13 mouse cellular contexts compared by ENCODE assay signal in genomic region chr17:9150654-9151053, GRCm38 (mm10).
DNase-seq lines count a peak whose midpoint lies in the region; TF ChIP-seq lines count a peak whose summit lies in the region.
"Had no signal": no experiment of that assay in that cellular context is flagged by ENCODE, and none has a peak within 500 bp of the region (broad histone marks: within the 10 kb centered on the region; RNA-seq: fewer than 3 reads in every experiment).

No protein-coding gene starts in this region.

- H3K4me1 ChIP-seq in heart, adult 2 months (ENCODE audit: control insufficient read depth, insufficient read depth, low read length): no peaks in the 10 kb centered on the region
- no peaks in the 10 kb centered on the region for H3K4me1 ChIP-seq in MEL (ENCODE audit: control insufficient read depth in 1 of 2, insufficient read depth in 2 of 2, low read length in 2 of 2)
- H3K4me1 ChIP-seq: embryonic facial prominence, embryonic 15.5 days; lung, embryonic 15.5 days had no signal

- 89% methylated on average over 1 of the region's 1 CpGs for WGBS in heart, adult 2 months

- no peaks in the 10 kb centered on the region for H3K27me3 ChIP-seq in heart, adult 2 months (ENCODE audit: control insufficient read depth, insufficient read depth, low read length)
- no peaks in the 10 kb centered on the region; a peak in 2 of 4 replicates for H3K27me3 ChIP-seq in MEL (ENCODE audit: control insufficient read depth in 1 of 2, insufficient read depth in 2 of 2, low read length in 2 of 2)
- H3K27me3 ChIP-seq: CH12.LX; embryonic facial prominence, embryonic 15.5 days; lung, embryonic 15.5 days had no signal

- no peak for DNase-seq in heart, adult 2 months
- DNase-seq in heart, postnatal 14 days: no peak
- no peak for DNase-seq in left cerebral cortex, adult 2 months (ENCODE audit: extremely low spot score in 1 of 2, low spot score in 2 of 2)
- no peak for DNase-seq in left cerebral cortex, postnatal 25 days (ENCODE audit: low spot score in 2 of 2)
- DNase-seq in 416B (ENCODE audit: low read depth) (peak; percentile 24), MEL (ENCODE audit: low read depth, low spot score) (peak; percentile 38)
- no peak for DNase-seq in ovary, postnatal 14 days (ENCODE audit: low spot score)
- DNase-seq in left cerebral cortex, postnatal 4 days: no peak
- DNase-seq: cerebellum, adult 8-10 months; gastrocnemius, postnatal 25 days had no signal

- no peak overlapping the region for H3K9ac ChIP-seq in heart, adult 2 months (ENCODE audit: low read depth, low read length)
- no peak overlapping the region for H3K9ac ChIP-seq in MEL (ENCODE audit: control insufficient read depth, low read depth, low read length, poor library complexity, severe bottlenecking)
- H3K9ac ChIP-seq: embryonic facial prominence, embryonic 15.5 days; lung, embryonic 15.5 days had no signal

- no peak overlapping the region for H3K27ac ChIP-seq in heart, adult 2 months
- no peak overlapping the region for H3K27ac ChIP-seq in left cerebral cortex, adult 2 months
- no peak overlapping the region for H3K27ac ChIP-seq in MEL (ENCODE audit: control insufficient read depth, low read depth, low read length)
- H3K27ac ChIP-seq: embryonic facial prominence, embryonic 15.5 days; lung, embryonic 15.5 days had no signal

- TF ChIP-seq CTCF in heart, adult 2 months (IDR thresholded peaks at IDR 0.05): peak; percentile 47
- peak; percentile 37 for TF ChIP-seq CTCF in left cerebral cortex, adult 2 months (IDR thresholded peaks at IDR 0.05)
- peak; percentile 25 to 37 (median 36); a peak in 5 of 6 replicates for TF ChIP-seq CTCF in MEL (IDR thresholded peaks at IDR 0.05 in 2 of 3, conservative IDR thresholded peaks at IDR 0.05 in 1 of 3; ENCODE audit: control insufficient read depth in 1 of 3, insufficient read depth in 1 of 3, low read depth in 2 of 3, low read length in 3 of 3, poor library complexity in 1 of 3, severe bottlenecking in 1 of 3)

- no peaks in the 10 kb centered on the region for H3K36me3 ChIP-seq in heart, adult 2 months (ENCODE audit: control insufficient read depth, insufficient read depth, low read length)
- no peaks in the 10 kb centered on the region for H3K36me3 ChIP-seq in MEL (ENCODE audit: control insufficient read depth in 1 of 2, insufficient read depth in 2 of 2, low read length in 2 of 2)
- H3K36me3 ChIP-seq: embryonic facial prominence, embryonic 15.5 days; lung, embryonic 15.5 days had no signal

- no peak for TF ChIP-seq POLR2A in heart, adult 2 months (IDR thresholded peaks at IDR 0.05; ENCODE audit: insufficient read depth, low read depth, low read length)
- no peak for TF ChIP-seq POLR2A in MEL (IDR thresholded peaks at IDR 0.05; ENCODE audit: control insufficient read depth in 1 of 2, insufficient read depth in 1 of 2, low read depth in 1 of 2, low read length in 2 of 2, poor library complexity in 1 of 2)

- no peaks in the 10 kb centered on the region for H3K79me2 ChIP-seq in heart, adult 2 months (replicated peaks; ENCODE audit: control insufficient read depth, insufficient read depth, low read length)
- H3K79me2 ChIP-seq in MEL (ENCODE audit: control insufficient read depth, insufficient read depth, low read length, poor library complexity): no peaks in the 10 kb centered on the region

- H3K4me3 ChIP-seq in heart, adult 2 months: no peak overlapping the region
- H3K4me3 ChIP-seq in left cerebral cortex, adult 2 months: no peak overlapping the region
- no peak overlapping the region for H3K4me3 ChIP-seq in MEL (ENCODE audit: control insufficient read depth in 1 of 2, insufficient read depth in 1 of 2, low read depth in 2 of 2, low read length in 2 of 2)
- H3K4me3 ChIP-seq: embryonic facial prominence, embryonic 15.5 days; lung, embryonic 15.5 days had no signal

- TF ChIP-seq RAD21 in MEL (IDR thresholded peaks at IDR 0.05; ENCODE audit: low read depth, low read length): no peak

- intact Hi-C loops in heart, adult 2 months (cut with DNase I): no loop called here
- intact Hi-C loops in heart, postnatal 14 days (cut with DNase I): loop anchor here (5.0 kb wide), 1 partner anchor 118 kb away; no protein-coding TSS in a partner anchor
- intact Hi-C loops in left cerebral cortex, adult 2 months (cut with DNase I): no loop called here
- intact Hi-C loops in left cerebral cortex, postnatal 25 days (cut with DNase I): no loop called here
- intact Hi-C loops in left cerebral cortex, postnatal 4 days (cut with DNase I): loop anchor here (5.0 kb wide), 1 partner anchor 118 kb away; no protein-coding TSS in a partner anchor

- H3K9me3 ChIP-seq in MEL (replicated peaks; ENCODE audit: insufficient read depth, low read length): no peaks in the 10 kb centered on the region
- H3K9me3 ChIP-seq: embryonic facial prominence, embryonic 15.5 days; lung, embryonic 15.5 days had no signal

- no peak for TF ChIP-seq EP300 in heart, adult 2 months (IDR thresholded peaks at IDR 0.05; ENCODE audit: insufficient read depth, low read depth, low read length)
- TF ChIP-seq EP300 in MEL (IDR thresholded peaks at IDR 0.05; ENCODE audit: low read depth in 1 of 2, low read length in 2 of 2): no peak

TF ChIP-seq in MEL, 35 proteins besides CTCF, POLR2A, EP300 and RAD21:
- TF ChIP-seq POLR2AphosphoS2 (IDR thresholded peaks at IDR 0.05; ENCODE audit: low read length) (no peak), SMC3 (IDR thresholded peaks at IDR 0.05; ENCODE audit: low read depth, low read length) (peak; percentile 23; the same call in 1 of the 2 replicates), CHD1 (IDR thresholded peaks at IDR 0.05; ENCODE audit: low read depth, low read length) (no peak), E2F4 (IDR thresholded peaks at IDR 0.05; ENCODE audit: borderline replicate concordance, low read depth, low read length) (no peak), MEF2A (IDR thresholded peaks at IDR 0.05; ENCODE audit: extremely low read depth, insufficient replicate concordance, low read depth, low read length, poor library complexity, severe bottlenecking) (no peak)

Comparison
In these comparisons a context has a peak if more than half of its experiments do, and no peak if none do; other contexts are left out.
1. intact Hi-C loops: an anchor here in heart, postnatal 14 days (5.0 kb wide) and left cerebral cortex, postnatal 4 days (5.0 kb wide); none called in heart, adult 2 months, left cerebral cortex, adult 2 months and left cerebral cortex, postnatal 25 days.
2. DNase-seq: peak in 416B (single experiment) and MEL (single experiment); none in heart, adult 2 months (0 of 2), heart, postnatal 14 days (0 of 2), left cerebral cortex, adult 2 months (0 of 2), left cerebral cortex, postnatal 25 days (0 of 2), ovary, postnatal 14 days (single experiment) and left cerebral cortex, postnatal 4 days (single experiment).
3. Peak in every context shown above with its lines, with median percentiles within 50 percentile points of each other: CTCF ChIP-seq.